Mouse (Mus musculus) layer of hippocampus, adult 9-11 months (tissue): ENCODE measurements around the gene Dnase1l1.

ENCODE experiments used
- DNase-seq: peaks from one replicate; pipeline ENCODE4 v3.0.0; 2022

Gene Dnase1l1

GRCm38 (mm10) chrX:74269736-74270061 is 12.4 kb downstream of the Dnase1l1 start:
- DNase-seq = peak; percentile 32

- DNase-seq = no peak
Measured at GRCm38 (mm10) chrX:74257746-74258145, 24.4 kb downstream of the Dnase1l1 start.

- DNase-seq = no peak
Measured at GRCm38 (mm10) chrX:74254888-74255565, 27.1 kb downstream of the Dnase1l1 start.

- peak; percentile 94 for DNase-seq
Measured at GRCm38 (mm10) chrX:74254153-74254887, 27.8 kb downstream of the Dnase1l1 start, which contains the start of gene Emd. TSS of gene Emd (plus strand) at chrX:74254687.

- DNase-seq = peak; percentile 67
Measured at GRCm38 (mm10) chrX:74249615-74250014, 32.5 kb downstream of the Dnase1l1 start, which contains the start of gene Flna. TSS of gene Flna (minus strand) at chrX:74249820.

DNA sequence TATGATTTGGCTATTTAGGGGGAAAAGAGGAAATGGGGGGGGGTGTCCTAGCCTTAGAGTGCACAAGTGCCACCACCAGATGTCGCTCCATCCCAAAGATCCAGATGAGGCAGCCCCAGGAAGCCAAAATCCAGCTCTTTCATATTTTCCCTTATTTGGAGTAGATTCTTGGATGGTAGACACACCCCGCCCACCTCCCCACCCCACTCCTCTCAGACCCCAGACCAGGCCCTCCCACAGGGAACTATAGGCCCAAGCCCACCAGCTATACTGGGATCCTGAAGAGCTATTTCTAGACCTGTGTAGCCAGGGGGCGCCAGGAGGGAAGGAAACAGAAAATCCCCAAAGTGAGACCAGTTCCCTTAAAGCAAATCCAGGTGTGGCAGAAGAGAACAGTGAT is 33.5 kb downstream of the Dnase1l1 start:
- no peak for DNase-seq

DNA sequence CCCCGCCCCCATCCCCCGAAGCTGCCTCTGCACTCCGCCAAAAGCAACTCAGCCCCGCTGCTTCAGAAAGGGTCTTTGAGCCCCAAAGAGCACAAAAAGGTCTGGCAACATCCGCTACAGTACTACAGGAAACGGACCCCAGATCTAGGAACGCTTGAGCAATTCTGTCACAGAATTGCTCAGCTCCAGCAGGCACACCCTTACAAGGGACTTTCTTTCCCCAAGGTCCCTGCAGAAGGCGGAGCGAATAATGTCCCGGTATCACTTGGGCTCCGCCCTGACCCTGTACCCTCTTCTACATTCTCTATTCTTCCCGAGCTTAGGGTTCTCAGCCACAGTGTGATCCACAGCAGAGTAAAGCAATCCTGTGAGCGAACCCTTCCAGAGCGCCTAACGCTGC is 35.4 kb downstream of the Dnase1l1 start:
- DNase-seq = no peak

DNA sequence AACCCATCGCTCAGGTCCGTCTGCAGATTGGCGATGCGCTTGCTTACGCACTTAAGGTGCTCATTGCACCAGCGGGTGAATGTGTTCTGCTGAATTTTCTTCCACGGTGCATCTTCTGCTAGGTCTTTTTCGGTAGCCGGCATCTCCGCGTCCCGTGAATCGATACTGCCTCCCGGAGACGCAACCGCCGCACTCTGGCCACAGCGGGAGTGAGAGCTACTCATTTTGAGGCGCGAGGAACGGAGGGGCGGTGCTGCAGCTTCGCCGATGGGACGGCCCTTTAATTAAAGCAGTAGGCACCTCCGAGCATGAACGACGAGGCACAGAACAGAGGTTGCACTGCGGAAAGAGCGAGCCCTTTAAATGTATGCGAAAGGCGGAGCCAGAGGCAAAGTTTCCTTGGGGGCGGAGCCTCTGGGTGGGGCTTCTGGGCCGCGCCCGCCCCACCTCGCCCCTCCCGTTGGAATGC is 35.9 kb downstream of the Dnase1l1 start:
- DNase-seq = peak; percentile 92

DNA sequence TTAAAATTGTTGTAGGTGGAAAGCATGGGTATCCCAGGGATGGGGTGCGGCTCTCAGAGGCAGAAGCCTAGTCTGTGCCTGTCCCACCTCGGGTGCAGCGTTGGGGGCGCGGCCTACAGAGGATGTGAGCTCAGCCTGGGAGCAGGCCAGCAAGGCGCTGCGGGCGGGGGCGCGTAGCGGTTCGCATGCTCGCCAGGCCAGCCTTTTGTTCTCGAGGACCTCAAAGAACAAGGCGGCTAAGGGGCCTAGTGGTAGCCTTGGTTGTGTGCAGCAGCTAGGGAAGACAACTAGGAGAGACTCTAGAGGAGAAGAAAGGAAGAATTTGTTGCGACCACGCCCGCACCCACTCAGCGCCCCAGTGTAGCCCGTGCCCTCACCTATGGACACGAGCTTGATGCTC is 36.5 kb downstream of the Dnase1l1 start:
- peak; percentile 77 for DNase-seq

- DNase-seq = no peak
Measured at GRCm38 (mm10) chrX:74245107-74245506, 37.0 kb downstream of the Dnase1l1 start.

GRCm38 (mm10) chrX:74244614-74245083 is 37.5 kb downstream of the Dnase1l1 start:
- peak; percentile 17 for DNase-seq

DNA sequence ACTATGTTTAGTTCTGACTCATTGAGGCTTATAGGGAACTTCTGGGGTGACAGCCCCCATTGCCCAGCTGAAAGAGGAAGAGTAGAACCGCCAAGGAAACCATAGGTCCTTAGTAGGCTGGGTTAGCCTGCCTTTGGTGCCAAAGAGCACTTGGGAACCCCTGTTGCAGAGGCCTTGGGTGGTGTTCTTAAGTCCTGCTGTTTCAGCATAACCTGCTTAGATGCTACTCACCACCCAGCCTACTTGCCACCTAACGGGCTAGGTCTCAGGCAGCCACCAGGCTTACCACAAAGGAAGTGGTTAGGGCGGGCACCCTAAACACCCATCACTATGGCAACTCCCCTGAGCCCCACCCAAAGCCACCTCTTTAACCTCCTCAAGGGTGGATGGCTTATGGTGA is 38.3 kb downstream of the Dnase1l1 start:
- DNase-seq = no peak

DNA sequence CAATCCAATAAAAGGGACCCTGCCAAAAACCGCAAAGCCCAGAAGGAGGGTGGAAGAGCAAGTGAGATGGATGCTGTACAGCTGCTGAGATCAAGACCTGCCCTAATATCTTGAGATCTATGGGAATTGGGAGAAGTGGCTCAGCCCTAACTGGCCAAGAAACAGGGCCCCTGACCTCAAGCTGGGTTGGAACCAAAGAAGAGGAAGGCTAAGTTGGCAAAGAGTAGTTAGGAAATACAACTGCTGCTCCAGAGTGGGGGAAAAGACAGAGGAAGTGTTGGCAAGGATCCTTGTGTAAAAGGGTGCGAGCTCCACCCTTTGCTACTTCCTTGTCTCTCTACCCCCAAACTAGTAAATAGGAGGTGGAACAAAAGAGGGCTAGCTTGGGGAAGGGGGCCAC is 38.7 kb downstream of the Dnase1l1 start:
- peak; percentile 34 for DNase-seq

GRCm38 (mm10) chrX:74240332-74240731 is 41.8 kb downstream of the Dnase1l1 start:
- no peak for DNase-seq

GRCm38 (mm10) chrX:74233196-74233595 is 48.9 kb downstream of the Dnase1l1 start:
- DNase-seq = no peak

GRCm38 (mm10) chrX:74230038-74230437 is 52.1 kb downstream of the Dnase1l1 start:
- no peak for DNase-seq
